Comparison of ENCODE assay signal across 11 mouse cellular contexts in the genomic region with DNA sequence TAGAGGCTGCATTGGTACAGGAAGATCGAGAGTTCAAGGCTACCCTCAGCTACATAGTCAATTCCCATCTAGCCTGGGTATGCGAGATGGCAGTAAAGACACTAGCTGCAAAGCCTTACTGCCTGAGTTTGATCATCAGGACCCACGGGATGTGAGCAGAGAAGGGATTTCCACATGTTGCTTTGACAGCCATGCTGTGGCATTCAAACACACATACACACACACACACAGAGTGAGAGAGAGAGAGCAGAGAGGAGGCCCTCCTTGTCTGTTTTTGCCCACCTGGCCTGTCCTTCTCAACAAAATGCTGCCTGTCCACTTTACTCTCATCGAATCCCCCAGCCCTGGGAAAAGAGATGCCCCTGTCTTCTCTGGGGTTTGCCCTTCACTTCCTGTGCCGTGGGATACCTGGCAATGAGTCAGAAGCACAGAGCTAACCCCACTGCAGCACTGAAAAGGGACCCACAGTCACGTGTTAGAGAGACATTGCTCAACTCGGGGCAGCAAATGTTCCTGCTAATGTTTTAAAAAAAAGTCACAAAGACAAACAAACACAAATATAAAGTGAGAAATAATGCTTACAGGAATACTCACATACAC. TPM values are rescaled to one million over a fixed set of nuclear protein-coding genes. Genes with fewer than 3 reads are reported as not detected.
DNase-seq lines count a peak whose midpoint lies in the region.
"Had no signal": no experiment of that assay in that cellular context is flagged by ENCODE, and none has a peak within 500 bp of the region (broad histone marks: within the 10 kb centered on the region; RNA-seq: fewer than 3 reads in every experiment).

No protein-coding gene starts in this region.

- peaks cover 20% of the 10 kb centered on the region for H3K4me1 ChIP-seq in midbrain, embryonic 10.5 days

- H3K36me3 ChIP-seq in midbrain, embryonic 10.5 days = no peaks in the 10 kb centered on the region

- DNase-seq in heart, adult 11 months = peak; percentile 94
- no peak for DNase-seq in heart, postnatal 36 days
- DNase-seq in NIH3T3 (ENCODE audit: low read depth) = peak; percentile 30
- peak; percentile 53 to 65 for DNase-seq in lung, adult 18-20 months
- peak; percentile 49 for DNase-seq in naive thymus-derived CD4-positive, alpha-beta T cell, adult 2 months (ENCODE audit: low read depth)
- no peak for DNase-seq in spleen, adult 12 weeks (ENCODE audit: low spot score)
- DNase-seq in midbrain, embryonic 10.5 days (ENCODE audit: low spot score) = no peak
- no peak for DNase-seq in urinary bladder, postnatal 10 days (ENCODE audit: low spot score)
- DNase-seq: cerebellum, adult 11-12 months had no signal

- WGBS in midbrain, embryonic 10.5 days = 82% methylated on average over 7 of the region's 7 CpGs

- no peak overlapping the region for H3K4me3 ChIP-seq in midbrain, embryonic 10.5 days

- no peaks in the 10 kb centered on the region for H3K9me3 ChIP-seq in midbrain, embryonic 10.5 days (replicated peaks)

- H3K27ac ChIP-seq in midbrain, embryonic 10.5 days (replicated peaks) = no peak overlapping the region
- H3K27ac ChIP-seq: hindbrain, postnatal 0 days had no signal

- intact Hi-C loops in heart, postnatal 36 days (cut with DNase I) = no loop called here

- no peaks in the 10 kb centered on the region for H3K27me3 ChIP-seq in midbrain, embryonic 10.5 days (ENCODE audit: low read depth, poor library complexity, severe bottlenecking)
- H3K27me3 ChIP-seq: Patski had no signal

RNA-seq across cellular contexts. Expression of a gene that starts 38.3 kb away (rescaled TPM):
- 10 to 100 TPM; 79.8 to 88.7 TPM for total RNA-seq in heart, postnatal 36 days (2021)
- polyA plus RNA-seq in midbrain, embryonic 10.5 days (2016; fragmentation: Nextera tagmentation; extraction: Ambion mirVana) = 270 and 341 TPM in 2 replicates

RNA-seq across cellular contexts. Expression of a gene that starts 41.1 kb away (rescaled TPM):
- total RNA-seq in heart, postnatal 36 days (2021) = 10 to 100 TPM; 12.0 to 13.6 TPM
- polyA plus RNA-seq in midbrain, embryonic 10.5 days (2016; fragmentation: Nextera tagmentation; extraction: Ambion mirVana) = 31.4 and 33.8 TPM in 2 replicates

Comparison
In these comparisons a context has a peak if more than half of its experiments do, and no peak if none do; other contexts are left out.
1. DNase-seq: peak in heart, adult 11 months (single experiment), NIH3T3 (single experiment), lung, adult 18-20 months (2 of 2) and naive thymus-derived CD4-positive, alpha-beta T cell, adult 2 months (single experiment); none in heart, postnatal 36 days (0 of 2), spleen, adult 12 weeks (single experiment), midbrain, embryonic 10.5 days (single experiment) and urinary bladder, postnatal 10 days (single experiment).